Mouse (Mus musculus) G1E (cell line): Measurements from ENCODE around the gene Cnih4.

Experiments used
- CTCF ChIP-seq: IDR thresholded peaks from 2 replicates; pipeline ENCODE4 v1.5.1; 2012; ENCODE audit warnings: low read depth, low read length, inconsistent platforms, mixed read lengths
- GATA1 ChIP-seq: IDR thresholded peaks from 2 replicates; pipeline ENCODE4 v1.6.1; 2012; ENCODE audit warnings: borderline replicate concordance, low read length, inconsistent platforms, mixed read lengths
- POLR2AphosphoS5 ChIP-seq: IDR thresholded peaks from 2 replicates; pipeline ENCODE4 v1.6.1; 2012; ENCODE audit warnings: low read depth, low read length, inconsistent platforms; ENCODE audit not compliant: insufficient replicate concordance

DNA sequence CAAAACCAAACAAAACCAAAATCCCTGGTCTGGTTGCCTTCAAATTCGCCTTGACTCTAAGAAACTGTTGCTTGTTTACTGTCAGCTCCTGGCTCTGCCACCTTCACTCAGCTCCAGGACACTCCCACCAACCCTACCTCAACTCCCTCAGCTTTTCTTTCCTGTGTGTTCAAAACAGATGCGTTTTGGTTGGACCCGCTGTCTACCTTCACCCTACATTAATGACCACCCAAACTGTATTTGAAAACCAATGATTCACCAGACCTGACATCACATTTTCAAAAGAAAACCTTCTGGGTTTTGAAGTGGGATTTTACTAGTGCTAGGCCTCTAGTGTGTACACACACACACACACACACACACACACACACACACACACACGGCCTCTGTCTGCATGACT is 65.7 kb downstream of the Cnih4 start:
- TF ChIP-seq CTCF (no peak), GATA1 (no peak), POLR2AphosphoS5 (no peak)
